Mouse (Mus musculus) heart, embryonic 10.5 days (tissue): Measurements from ENCODE around the gene Ifi203. TPM values are rescaled to one million over a fixed set of nuclear protein-coding genes. Genes with fewer than 3 reads are reported as not detected.
"Not testable (repeated sequence)": the region's sequence is repeated elsewhere in the genome, so short reads cannot be mapped to it uniquely, and the experiment has no call there.

Experiments used
- DNase-seq: peaks from one replicate; pipeline ENCODE4 v3.0.0-alpha.2; 2017; ENCODE audit warnings: low spot score
- H3K27ac ChIP-seq: fragments of 300-500 bp; sonication (generic); 2 replicates; pipeline ENCODE4 v1.5.1; 2016; ENCODE audit warnings: mild to moderate bottlenecking
- H3K27me3 ChIP-seq: fragments of 300-500 bp; sonication (generic); 2 replicates; pipeline ENCODE4 v1.6.1; 2016; ENCODE audit warnings: mild to moderate bottlenecking; ENCODE audit not compliant: poor library complexity, insufficient read depth, severe bottlenecking
- H3K36me3 ChIP-seq: fragments of 300-500 bp; sonication (generic); 2 replicates; pipeline ENCODE4 v1.6.1; 2016; ENCODE audit warnings: mild to moderate bottlenecking, moderate library complexity
- H3K4me1 ChIP-seq: fragments of 300-500 bp; sonication (generic); 2 replicates; pipeline ENCODE4 v1.6.1; 2016; ENCODE audit warnings: mild to moderate bottlenecking
- H3K4me3 ChIP-seq: fragments of 300-500 bp; sonication (generic); 2 replicates; pipeline ENCODE4 v1.5.1; 2016; ENCODE audit warnings: mild to moderate bottlenecking, moderate library complexity
- H3K9me3 ChIP-seq: fragments of 300-500 bp; sonication (generic); 2 replicates; pipeline ENCODE4 v1.6.1; 2016; ENCODE audit warnings: mild to moderate bottlenecking, moderate library complexity
- WGBS: fragments of 180-500 bp; shearing (Covaris S2); methylation state at CpG from one replicate; pipeline ENCODE4 v1.1.7; 2016; 5-methylcytosine and 5-hydroxymethylcytosine counted together
- polyA plus RNA-seq: library from polyadenylated mRNA; unstranded; fragments of >200 nt; fragmentation: Nextera tagmentation; extraction: Ambion mirVana; gene quantifications from 2 replicates; pipeline ENCODE4 v1.2.1, GENCODE M21; 2016

Ifi203 gene
- polyA plus RNA-seq = not detected in 2 replicates

DNA sequence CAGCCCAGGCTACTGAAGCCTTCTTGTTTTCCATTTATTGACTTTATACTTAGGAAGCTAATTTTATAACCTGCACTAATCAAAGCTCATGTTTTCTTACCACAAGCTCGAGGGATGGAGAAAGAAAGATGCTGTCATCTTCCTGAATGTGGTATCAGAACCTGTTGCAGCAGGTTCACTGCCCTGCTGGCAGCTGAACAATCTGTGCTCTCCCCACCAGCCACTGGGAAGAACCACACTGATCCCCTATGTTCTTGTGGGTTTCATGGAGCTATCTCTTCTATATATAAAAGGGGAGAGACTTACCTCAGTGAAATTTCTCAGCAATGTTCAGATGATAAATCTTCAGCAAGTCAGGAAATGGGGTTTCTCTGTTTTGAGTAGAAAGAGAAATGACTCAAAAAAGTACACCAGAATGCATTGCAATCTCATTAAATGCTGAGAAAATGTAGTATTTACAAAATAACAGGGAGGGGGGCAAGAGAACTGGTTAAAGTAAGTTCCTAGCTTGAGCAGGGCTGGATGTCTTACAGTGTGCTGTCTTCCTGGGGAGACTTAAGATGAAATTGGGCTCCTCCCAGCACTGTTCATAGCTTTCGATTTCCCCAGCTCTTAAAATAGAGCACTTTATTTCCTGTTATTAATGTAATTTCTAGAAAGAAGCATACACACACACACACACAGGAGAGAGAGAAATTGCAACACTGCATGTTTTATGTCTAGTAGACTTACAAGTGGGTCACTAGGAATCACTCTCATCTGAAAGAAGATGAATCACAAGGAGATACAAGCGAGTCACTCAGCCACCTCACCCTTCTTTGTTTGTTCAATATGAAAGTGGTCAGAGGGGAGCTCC is at the start of gene Ifi203, which contains the start of gene Mndal:
Ifi203 (minus strand) TSS at position 749 of the 856 bp plus-strand sequence.
Mndal (minus strand) TSS at position 568 of the 856 bp plus-strand sequence.
- not testable (repeated sequence) for H3K4me3 ChIP-seq, DNase-seq, H3K27me3 ChIP-seq, H3K4me1 ChIP-seq, H3K27ac ChIP-seq, H3K36me3 ChIP-seq, H3K9me3 ChIP-seq
- WGBS = 79% methylated on average over 3 of the region's 3 CpGs

DNA sequence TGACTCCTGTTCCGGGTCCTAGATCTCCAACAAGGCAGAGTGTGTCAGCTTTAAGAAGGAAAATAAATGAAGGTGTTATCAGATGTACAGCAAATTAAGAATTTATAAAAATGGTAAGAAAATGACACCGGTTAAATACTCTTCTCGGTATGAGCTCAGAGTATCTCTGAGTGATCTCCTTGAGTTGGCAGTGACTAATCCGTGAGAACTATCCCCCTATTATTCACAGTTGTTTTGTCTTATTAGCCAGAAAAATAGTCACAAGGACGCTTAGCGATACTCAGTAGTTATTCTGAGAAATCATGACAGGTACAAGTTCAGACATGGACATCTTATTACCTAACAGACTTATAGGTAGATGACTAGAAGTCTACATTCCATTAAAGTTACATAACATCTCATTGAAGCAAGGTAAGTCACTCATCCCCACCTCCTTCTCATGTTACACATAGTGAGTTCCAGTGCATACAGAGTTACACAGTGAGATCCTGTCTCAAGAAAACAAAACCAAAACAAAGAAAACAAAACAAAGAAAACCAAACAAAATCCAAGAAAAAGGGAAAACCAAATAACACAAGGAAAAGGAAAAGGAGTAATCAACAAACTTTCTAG is 40.3 kb upstream of the Ifi203 start, which contains the start of gene Ifi202b:
Ifi202b (minus strand) TSS at position 51 of the 612 bp plus-strand sequence.
- not testable (repeated sequence) for H3K4me3 ChIP-seq, DNase-seq
- WGBS = 82% methylated on average over 6 of the region's 6 CpGs

GRCm38 (mm10) chr1:173981038-173981437 is 38.6 kb upstream of the Ifi203 start:
- not testable (repeated sequence) for H3K27me3 ChIP-seq, H3K4me1 ChIP-seq, H3K4me3 ChIP-seq, H3K9me3 ChIP-seq, H3K27ac ChIP-seq, H3K36me3 ChIP-seq
- DNase-seq = peak; percentile 78
- 7% methylated on average over 3 of the region's 3 CpGs for WGBS

More for the DNA sequence above, 40.3 kb upstream of the Ifi203 start, which contains the start of gene Ifi202b:
- not testable (repeated sequence) for H3K36me3 ChIP-seq, H3K27me3 ChIP-seq, H3K9me3 ChIP-seq, H3K27ac ChIP-seq, H3K4me1 ChIP-seq

DNA sequence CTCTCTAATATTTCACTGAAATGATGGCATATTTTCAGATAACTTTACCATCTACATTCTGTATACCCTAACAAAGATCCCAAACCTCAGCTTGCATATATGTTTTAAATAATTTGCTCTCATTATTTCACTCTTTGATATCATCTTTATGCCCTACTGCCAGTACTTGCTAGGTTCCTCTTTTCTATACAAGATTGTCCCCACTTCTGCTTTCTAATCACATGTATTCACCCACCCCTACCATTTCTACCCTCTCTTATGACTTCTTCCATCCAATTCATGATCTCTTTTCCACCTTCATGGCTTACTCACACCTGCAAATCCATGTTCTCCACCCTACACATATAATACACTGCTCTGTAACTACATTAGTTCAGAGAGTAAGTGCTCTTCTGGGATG is 35.1 kb upstream of the Ifi203 start:
- DNase-seq = no peak
- Histone ChIP-seq H3K9me3 (no peaks in the 10 kb centered on the region), H3K4me3 (no peak overlapping the region), H3K27me3 (no peaks in the 10 kb centered on the region), H3K4me1 (no peaks in the 10 kb centered on the region), H3K36me3 (no peaks in the 10 kb centered on the region), H3K27ac (no peak overlapping the region)

GRCm38 (mm10) chr1:173973111-173973510 is 30.6 kb upstream of the Ifi203 start:
- DNase-seq = no peak
- H3K27ac ChIP-seq = no peak overlapping the region
- H3K36me3 ChIP-seq = no peaks in the 10 kb centered on the region
- H3K9me3 ChIP-seq = no peaks in the 10 kb centered on the region
- no peaks in the 10 kb centered on the region for H3K4me1 ChIP-seq
- no peaks in the 10 kb centered on the region for H3K27me3 ChIP-seq
- H3K4me3 ChIP-seq = no peak overlapping the region

GRCm38 (mm10) chr1:173961491-173961890 is 19.0 kb upstream of the Ifi203 start:
- not testable (repeated sequence) for DNase-seq, H3K27ac ChIP-seq, H3K36me3 ChIP-seq, H3K4me3 ChIP-seq, H3K9me3 ChIP-seq, H3K27me3 ChIP-seq, H3K4me1 ChIP-seq
- WGBS = 75% methylated on average over 1 of the region's 1 CpGs

GRCm38 (mm10) chr1:173959998-173960397 is 17.5 kb upstream of the Ifi203 start:
- H3K27me3 ChIP-seq, H3K9me3 ChIP-seq, H3K4me3 ChIP-seq, DNase-seq, H3K27ac ChIP-seq, H3K4me1 ChIP-seq, H3K36me3 ChIP-seq: not testable (repeated sequence)
- WGBS = 69% methylated on average over 3 of the region's 3 CpGs

GRCm38 (mm10) chr1:173955839-173956527 is 13.5 kb upstream of the Ifi203 start:
- H3K9me3 ChIP-seq, H3K27ac ChIP-seq, H3K4me1 ChIP-seq, H3K36me3 ChIP-seq, H3K27me3 ChIP-seq, H3K4me3 ChIP-seq, DNase-seq: not testable (repeated sequence)
- 72% methylated on average over 3 of the region's 3 CpGs for WGBS

DNA sequence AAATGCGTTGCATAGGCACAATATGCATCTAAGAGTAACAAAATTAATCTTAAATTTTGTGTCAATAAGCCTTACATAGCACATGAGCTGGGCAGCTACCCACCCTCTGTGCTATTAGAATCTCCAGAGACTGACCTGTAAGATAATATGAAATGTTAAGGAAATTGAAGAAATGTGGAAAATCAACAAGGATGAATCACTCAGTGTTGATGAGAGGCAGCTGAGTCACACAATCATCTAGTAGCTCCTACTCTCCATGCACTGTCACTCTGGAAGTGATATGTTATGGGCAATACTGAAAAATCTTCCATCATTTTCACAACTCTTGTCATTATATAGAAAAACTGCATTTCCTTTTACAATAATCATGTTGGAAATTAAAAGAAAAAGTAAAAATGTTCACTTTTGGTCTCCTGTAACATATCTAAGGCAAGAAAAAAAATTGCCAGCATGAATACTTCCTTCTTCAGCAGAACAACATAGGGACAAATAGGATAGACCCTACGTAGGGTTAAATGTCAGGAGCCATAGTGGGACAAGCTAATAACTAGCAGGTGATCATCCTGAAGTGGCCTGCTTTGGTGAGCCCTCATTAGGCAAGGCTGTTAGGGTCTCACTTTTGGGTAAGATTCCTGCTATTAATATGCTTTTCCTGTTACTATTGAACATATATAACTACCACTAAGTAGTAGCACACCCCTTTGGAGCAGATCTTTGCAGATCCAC is 12.8 kb upstream of the Ifi203 start:
- WGBS = 83% methylated on average over 2 of the region's 2 CpGs
- H3K27ac ChIP-seq = no peak overlapping the region
- no peak for DNase-seq
- no peaks in the 10 kb centered on the region for H3K4me1 ChIP-seq
- no peaks in the 10 kb centered on the region for H3K36me3 ChIP-seq
- H3K9me3 ChIP-seq = no peaks in the 10 kb centered on the region
- no peak overlapping the region for H3K4me3 ChIP-seq
- H3K27me3 ChIP-seq = no peaks in the 10 kb centered on the region

DNA sequence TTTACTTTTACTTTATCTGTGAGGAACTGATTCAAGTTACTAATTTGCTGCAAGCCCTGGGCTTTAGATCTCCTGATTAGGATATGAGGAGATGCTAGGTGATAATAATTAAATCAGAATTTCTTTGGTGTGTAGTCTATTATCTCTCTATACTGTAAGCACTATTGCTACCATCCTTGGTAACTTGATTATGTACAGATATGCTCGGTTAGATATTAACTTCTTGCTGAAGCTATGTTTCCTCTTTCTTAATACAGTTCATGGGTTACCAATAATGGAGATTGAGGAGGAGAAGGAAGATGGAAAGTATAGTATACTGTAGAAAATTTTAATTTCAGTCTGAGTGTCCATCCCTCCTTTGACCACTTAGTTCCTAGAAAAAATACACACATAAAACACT is 11.1 kb upstream of the Ifi203 start:
- H3K9me3 ChIP-seq = no peaks in the 10 kb centered on the region
- no peak overlapping the region for H3K4me3 ChIP-seq
- DNase-seq = no peak
- H3K36me3 ChIP-seq = no peaks in the 10 kb centered on the region
- no peaks in the 10 kb centered on the region for H3K27me3 ChIP-seq
- no peaks in the 10 kb centered on the region for H3K4me1 ChIP-seq
- 76% methylated on average over 1 of the region's 1 CpGs for WGBS
- no peak overlapping the region for H3K27ac ChIP-seq

- not testable (repeated sequence) for H3K27ac ChIP-seq, H3K4me1 ChIP-seq, DNase-seq, H3K36me3 ChIP-seq, H3K4me3 ChIP-seq, H3K9me3 ChIP-seq, H3K27me3 ChIP-seq
- WGBS = 58% methylated on average over 2 of the region's 2 CpGs
Measured at GRCm38 (mm10) chr1:173949044-173949443, 6.6 kb upstream of the Ifi203 start.

DNA sequence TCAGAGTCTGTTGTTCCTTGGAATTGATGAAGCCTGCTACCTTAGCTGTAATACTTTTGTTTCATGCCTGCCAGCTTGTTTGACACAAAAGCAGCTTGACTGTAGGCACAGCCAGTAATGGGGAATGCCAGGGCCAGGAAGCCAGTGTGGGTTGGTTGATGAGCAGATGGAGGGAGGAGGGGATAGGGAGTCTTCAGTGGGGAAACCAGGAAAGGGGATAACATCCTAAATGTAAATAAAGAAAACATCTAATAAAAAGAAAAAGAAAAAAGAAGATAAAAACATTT is 251 bp upstream of the Ifi203 start:
- H3K27ac ChIP-seq, H3K9me3 ChIP-seq, H3K36me3 ChIP-seq, H3K4me1 ChIP-seq, DNase-seq, H3K4me3 ChIP-seq, H3K27me3 ChIP-seq: not testable (repeated sequence)

DNA sequence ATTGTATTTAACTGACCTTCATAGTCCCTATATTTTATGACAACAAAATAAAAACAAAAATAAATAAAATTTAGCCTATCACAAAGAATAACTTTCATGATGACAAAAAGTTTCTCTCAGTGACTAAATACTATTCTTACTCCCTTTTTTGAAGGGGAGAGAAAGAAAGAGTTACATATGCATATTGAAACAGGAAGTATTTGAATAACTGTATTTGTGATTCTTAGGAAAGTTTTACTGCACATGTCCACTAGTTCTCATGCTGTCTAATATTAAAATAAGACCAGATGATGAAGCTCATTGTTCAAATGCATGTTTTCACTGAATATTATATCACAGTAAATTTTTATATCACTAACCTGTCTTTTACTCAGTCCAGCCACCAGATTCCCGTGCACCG is 950 bp downstream of the Ifi203 start:
- not testable (repeated sequence) for DNase-seq, H3K27me3 ChIP-seq, H3K4me3 ChIP-seq, H3K27ac ChIP-seq, H3K36me3 ChIP-seq, H3K4me1 ChIP-seq, H3K9me3 ChIP-seq
- WGBS = 93% methylated on average over 2 of the region's 2 CpGs
